Mouse (Mus musculus) heart, postnatal 10 days (tissue): Measurements from ENCODE around the gene Hist1h3a. TPM values are rescaled to one million over a fixed set of nuclear protein-coding genes. Genes with fewer than 3 reads are reported as not detected.
A peak's percentile ranks its signal among the peaks of the same experiment; 100 is the strongest.

Experiments
- DNase-seq, 2 experiments: peaks; one replicate each; pipeline ENCODE4 v3.0.0; 2021
- intact Hi-C: fragments of 180-260 bp; cut with DNase I; formaldehyde crosslinking; loops from one replicate; pipeline ENCODE4 v1.15.1; 2025
- total RNA-seq, 2 experiments: library from RNA; stranded (reverse); gene quantifications; 2 replicates each; pipeline ENCODE4 v1.2.3; 2021

Gene Hist1h3a
- total RNA-seq, 2 experiments from 2014 or later = 160 to 202 TPM

- intact Hi-C loops = loop anchor here (5.0 to 10.0 kb wide), 3 partner anchors 1708 to 2005 kb away; partner anchors contain the start of genes Hist1h2ah, Hist1h2ak, Hist1h2bk and Hist1h2bn
- no peak for DNase-seq
Measured at GRCm38 (mm10) chr13:23759916-23760239, 2.3 kb downstream of the Hist1h3a start.

GRCm38 (mm10) chr13:23759251-23759771 is 2.9 kb downstream of the Hist1h3a start:
- DNase-seq = no peak
- intact Hi-C loops = loop anchor here (5.0 to 10.0 kb wide), 2 partner anchors 1722 to 2005 kb away; partner anchors contain the start of genes Hist1h2ah, Hist1h2ak, Hist1h2bk and Hist1h2bn

GRCm38 (mm10) chr13:23757921-23758320 is 4.3 kb downstream of the Hist1h3a start:
- intact Hi-C loops = loop anchor here (5.0 to 10.0 kb wide), 2 partner anchors 1721 to 2003 kb away; partner anchors contain the start of genes Hist1h2ah, Hist1h2ak, Hist1h2bk and Hist1h2bn

GRCm38 (mm10) chr13:23757211-23757773 is 4.9 kb downstream of the Hist1h3a start:
- DNase-seq = no peak
- intact Hi-C loops = loop anchor here (5.0 to 10.0 kb wide), 2 partner anchors 1720 to 2002 kb away; partner anchors contain the start of genes Hist1h2ah, Hist1h2ak, Hist1h2bk and Hist1h2bn

More at GRCm38 (mm10) chr13:23757921-23758320, 4.3 kb downstream of the Hist1h3a start:
- no peak for DNase-seq

- DNase-seq = peak; percentile 88 to 89
- intact Hi-C loops = loop anchor here (5.0 to 10.0 kb wide), 2 partner anchors 1719 to 2002 kb away; partner anchors contain the start of genes Hist1h2ah, Hist1h2ak, Hist1h2bk and Hist1h2bn
Measured at GRCm38 (mm10) chr13:23756790-23757189, 5.4 kb downstream of the Hist1h3a start, which contains the start of gene Hist1h4b. Gene Hist1h4b (plus strand): TSS chr13:23757013.

- intact Hi-C loops = loop anchor here (5.0 to 10.0 kb wide), 2 partner anchors 1718 to 2000 kb away; partner anchors contain the start of genes Hist1h2ah, Hist1h2ak, Hist1h2bk and Hist1h2bn
Measured at GRCm38 (mm10) chr13:23755000-23755399, 7.2 kb downstream of the Hist1h3a start.

GRCm38 (mm10) chr13:23753314-23754078 is 8.7 kb downstream of the Hist1h3a start:
- no peak for DNase-seq
- intact Hi-C loops = loop anchor here (10.0 kb wide), 1 partner anchor 1999 kb away; the partner anchor contains the start of genes Hist1h2ak, Hist1h2bn and Hist1h4k

More at GRCm38 (mm10) chr13:23755000-23755399, 7.2 kb downstream of the Hist1h3a start:
- no peak for DNase-seq

- DNase-seq = no peak
- intact Hi-C loops = loop anchor here (10.0 kb wide), 1 partner anchor 1998 kb away; the partner anchor contains the start of genes Hist1h2ak, Hist1h2bn and Hist1h4k
Measured at GRCm38 (mm10) chr13:23752742-23753172, 9.4 kb downstream of the Hist1h3a start.

GRCm38 (mm10) chr13:23752067-23752741 is 10.0 kb downstream of the Hist1h3a start, which contains the start of gene Hist1h3b:
Gene Hist1h3b (plus strand): TSS chr13:23752267.
- DNase-seq = peak; percentile 91 to 92
- intact Hi-C loops = loop anchor here (10.0 kb wide), 1 partner anchor 1997 kb away; the partner anchor contains the start of genes Hist1h2ak, Hist1h2bn and Hist1h4k

GRCm38 (mm10) chr13:23751478-23751956 is 10.7 kb downstream of the Hist1h3a start:
- DNase-seq = no peak
- intact Hi-C loops = loop anchor here (10.0 kb wide), 1 partner anchor 1997 kb away; the partner anchor contains the start of genes Hist1h2ak, Hist1h2bn and Hist1h4k

- intact Hi-C loops = loop anchor here (10.0 kb wide), 1 partner anchor 1996 kb away; the partner anchor contains the start of genes Hist1h2ak, Hist1h2bn and Hist1h4k
Measured at GRCm38 (mm10) chr13:23750839-23751477, 11.2 kb downstream of the Hist1h3a start, which contains the start of gene Hist1h2ab. Gene Hist1h2ab (plus strand): TSS chr13:23751126.

GRCm38 (mm10) chr13:23749563-23750121 is 12.5 kb downstream of the Hist1h3a start:
- no peak for DNase-seq
- intact Hi-C loops = loop anchor here (5.0 to 10.0 kb wide), 4 partner anchors 215 to 1995 kb away; partner anchors contain the start of genes Hist1h2af, Hist1h2ag, Hist1h2ak and Hist1h2bj

More at GRCm38 (mm10) chr13:23750839-23751477, 11.2 kb downstream of the Hist1h3a start, which contains the start of gene Hist1h2ab:
- DNase-seq = peak; percentile 59 to 69

- intact Hi-C loops = loop anchor here (5.0 to 10.0 kb wide), 3 partner anchors 213 to 1923 kb away; partner anchors contain the start of genes Hist1h2af, Hist1h2ag, Hist1h2bj and Hist1h3g
- DNase-seq = no peak
Measured at GRCm38 (mm10) chr13:23747892-23748288, 14.3 kb downstream of the Hist1h3a start.

- intact Hi-C loops = loop anchor here (5.0 to 10.0 kb wide), 3 partner anchors 212 to 1922 kb away; partner anchors contain the start of genes Hist1h2af, Hist1h2ag, Hist1h2bj and Hist1h3g
- no peak for DNase-seq
Measured at GRCm38 (mm10) chr13:23747081-23747891, 14.9 kb downstream of the Hist1h3a start.

- intact Hi-C loops = loop anchor here (5.0 to 10.0 kb wide), 3 partner anchors 212 to 1922 kb away; partner anchors contain the start of genes Hist1h2af, Hist1h2ag, Hist1h2bj and Hist1h3g
Measured at GRCm38 (mm10) chr13:23746201-23747080, 15.7 kb downstream of the Hist1h3a start, which contains the start of gene Hist1h2bb. Gene Hist1h2bb (plus strand): TSS chr13:23746734.

More at GRCm38 (mm10) chr13:23746201-23747080, 15.7 kb downstream of the Hist1h3a start, which contains the start of gene Hist1h2bb:
- DNase-seq = peak; percentile 82
